Mouse (Mus musculus): ENCODE results near the gene Plxdc2.

DNA sequence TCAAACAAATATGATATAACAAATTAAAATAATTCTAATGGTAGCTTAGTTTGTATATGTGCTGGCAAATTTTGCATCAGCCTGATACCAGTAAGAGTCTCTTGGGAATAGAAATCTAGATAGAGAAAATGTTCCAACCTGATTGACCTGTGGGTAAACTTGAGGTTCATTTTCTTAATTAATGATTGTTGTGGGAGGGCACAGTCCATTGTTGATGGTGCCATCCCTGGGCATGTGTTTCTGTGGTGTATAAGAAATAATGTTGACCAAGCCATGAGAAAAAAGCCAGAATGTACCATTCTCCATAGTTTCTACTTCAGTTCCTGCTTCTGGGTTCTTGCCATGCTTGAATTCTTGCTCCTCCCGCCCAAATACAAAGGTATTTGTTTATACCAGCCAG is 239.3 kb downstream of the Plxdc2 start:
- TF ChIP-seq POLR2A (IDR thresholded peaks at IDR 0.05; ENCODE audit: borderline replicate concordance, control insufficient read depth, low read depth, low read length) (no peak), CTCF (IDR thresholded peaks at IDR 0.05; ENCODE audit: control insufficient read depth, insufficient read depth, low read length) (no peak)
